Mouse (Mus musculus) midbrain, embryonic 12.5 days (tissue): ENCODE results near the gene Astn1. TPM values are rescaled to one million over a fixed set of nuclear protein-coding genes. Genes with fewer than 3 reads are reported as not detected.

Experiments
- ATAC-seq: fragments of 200-750 bp; cut with Nextera tagmentation; 2 replicates; pipeline ENCODE4 v1.8.0; 2017; ENCODE audit warnings: low read depth, moderate TSS enrichment, moderate library complexity; ENCODE audit not compliant: low FRiP score
- H3K27ac ChIP-seq: fragments of 300-500 bp; sonication (generic); replicated peaks from 2 replicates; pipeline ENCODE4 v1.5.1; 2016; ENCODE audit warnings: mild to moderate bottlenecking
- H3K27me3 ChIP-seq: fragments of 300-500 bp; sonication (generic); 2 replicates; pipeline ENCODE4 v1.6.1; 2016; ENCODE audit warnings: mild to moderate bottlenecking
- H3K36me3 ChIP-seq: fragments of 300-500 bp; sonication (generic); 2 replicates; pipeline ENCODE4 v1.6.1; 2016
- H3K4me1 ChIP-seq: fragments of 300-500 bp; sonication (generic); 2 replicates; pipeline ENCODE4 v1.6.1; 2016
- H3K4me2 ChIP-seq: fragments of 300-500 bp; sonication (generic); replicated peaks from 2 replicates; pipeline ENCODE4 v1.6.1; 2016; ENCODE audit warnings: mild to moderate bottlenecking, moderate library complexity
- H3K4me3 ChIP-seq: fragments of 300-500 bp; sonication (generic); 2 replicates; pipeline ENCODE4 v1.5.1; 2016; ENCODE audit warnings: mild to moderate bottlenecking
- H3K9ac ChIP-seq: fragments of 300-500 bp; sonication (generic); replicated peaks from 2 replicates; pipeline ENCODE4 v1.6.1; 2016; ENCODE audit warnings: mild to moderate bottlenecking, moderate library complexity
- H3K9me3 ChIP-seq: fragments of 300-500 bp; sonication (generic); 2 replicates; pipeline ENCODE4 v1.6.1; 2016; ENCODE audit warnings: mild to moderate bottlenecking
- WGBS: fragments of 180-500 bp; shearing (Covaris S2); methylation state at CpG from one replicate; pipeline ENCODE4 v1.1.7; 2016; 5-methylcytosine and 5-hydroxymethylcytosine counted together
- polyA plus RNA-seq: library from polyadenylated mRNA; unstranded; fragments of >200 nt; fragmentation: Nextera tagmentation; extraction: Ambion mirVana; gene quantifications from 2 replicates; pipeline ENCODE4 v1.2.1, GENCODE M21; 2016

The Astn1 gene
- polyA plus RNA-seq, 1 experiment from 2014 or later, result 21.0 TPM

- H3K36me3 ChIP-seq, result peaks cover 5% of the 10 kb centered on the region; the same call in 1 of the 2 replicates
- H3K9me3 ChIP-seq, result no peaks in the 10 kb centered on the region
- no peak overlapping the region for H3K27ac ChIP-seq
These were observed 279.2 kb downstream of the Astn1 start for GRCm38 (mm10) chr1:158641306-158641705.

GRCm38 (mm10) chr1:158642247-158642646 is 280.2 kb downstream of the Astn1 start:
- no peak overlapping the region for H3K4me3 ChIP-seq

More at GRCm38 (mm10) chr1:158641306-158641705, 279.2 kb downstream of the Astn1 start:
- no peak for ATAC-seq
- WGBS, result 91% methylated on average over 2 of the region's 2 CpGs
- H3K27me3 ChIP-seq, result no peaks in the 10 kb centered on the region
- no peak overlapping the region for H3K4me2 ChIP-seq
- H3K4me3 ChIP-seq, result no peak overlapping the region
- no peaks in the 10 kb centered on the region for H3K4me1 ChIP-seq
- no peak overlapping the region for H3K9ac ChIP-seq

DNA sequence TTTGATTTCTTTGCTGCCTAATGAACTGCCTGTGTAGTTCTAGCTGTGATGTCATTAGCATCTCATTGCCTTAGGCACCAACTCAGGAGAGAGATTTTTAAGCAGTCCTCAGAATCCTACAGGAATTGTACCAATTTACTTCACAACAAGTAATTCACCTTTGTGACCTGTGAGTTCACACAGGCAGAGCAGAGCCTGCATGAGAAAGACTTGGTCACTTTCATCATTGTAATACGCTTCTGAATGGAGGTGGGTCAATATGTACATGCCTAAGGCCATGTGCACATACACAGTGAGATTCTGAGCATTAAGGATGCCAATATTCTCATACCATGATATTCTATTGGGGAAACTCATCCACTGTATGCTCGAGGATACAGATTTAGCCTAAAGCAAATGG is 290.7 kb downstream of the Astn1 start:
- H3K9me3 ChIP-seq, result no peaks in the 10 kb centered on the region
- peak; percentile 60; the same call in 1 of the 2 replicates for ATAC-seq
- H3K27me3 ChIP-seq, result no peaks in the 10 kb centered on the region
- H3K4me2 ChIP-seq, result no peak overlapping the region
- H3K27ac ChIP-seq, result no peak overlapping the region
- H3K4me1 ChIP-seq, result peaks cover 5% of the 10 kb centered on the region; the same call in 1 of the 2 replicates
- WGBS, result 78% methylated on average over 2 of the region's 2 CpGs
- peaks cover 8% of the 10 kb centered on the region for H3K36me3 ChIP-seq
- H3K9ac ChIP-seq, result no peak overlapping the region
- no peak overlapping the region for H3K4me3 ChIP-seq

More at GRCm38 (mm10) chr1:158642247-158642646, 280.2 kb downstream of the Astn1 start:
- H3K36me3 ChIP-seq, result peaks cover 5% of the 10 kb centered on the region; the same call in 1 of the 2 replicates
- H3K4me1 ChIP-seq, result no peaks in the 10 kb centered on the region
- H3K9ac ChIP-seq, result no peak overlapping the region
- no peaks in the 10 kb centered on the region for H3K27me3 ChIP-seq
- ATAC-seq, result no peak
- H3K4me2 ChIP-seq, result no peak overlapping the region
- no peaks in the 10 kb centered on the region for H3K9me3 ChIP-seq
- no peak overlapping the region for H3K27ac ChIP-seq

DNA sequence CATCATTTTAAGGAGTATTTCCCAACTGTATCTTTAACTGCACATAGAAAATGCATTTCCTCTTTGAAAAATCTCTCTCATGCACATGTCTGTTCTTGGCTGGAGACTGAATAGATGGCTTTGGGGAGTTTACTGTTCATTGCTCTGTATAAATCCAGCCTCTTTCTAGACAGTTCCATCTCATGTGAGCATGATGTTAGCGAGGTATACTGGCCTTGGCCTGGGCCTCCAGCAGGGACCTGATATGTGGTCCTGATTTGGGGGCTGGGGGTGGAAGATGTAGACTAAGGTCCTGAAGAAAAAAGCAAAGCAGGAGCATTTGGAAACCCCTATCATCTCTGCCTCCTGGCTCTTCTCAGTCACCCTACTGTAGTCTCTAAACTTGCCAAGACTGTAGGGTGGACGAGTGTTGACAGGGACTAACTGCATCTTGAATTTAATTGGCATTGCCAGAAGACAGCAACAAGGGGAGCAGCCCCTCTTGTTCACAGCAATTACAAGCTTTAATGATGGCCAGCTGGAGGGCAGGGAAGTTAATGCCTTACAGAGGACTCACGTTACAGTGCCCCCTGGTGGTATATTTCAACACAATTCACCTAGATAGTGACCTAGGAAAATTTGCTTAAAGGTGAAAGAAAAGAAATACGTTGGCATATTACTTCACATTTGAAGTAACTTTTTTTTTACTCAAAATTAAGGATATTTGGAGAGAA is 291.9 kb downstream of the Astn1 start:
- Histone ChIP-seq H3K4me1 (peaks cover 5% of the 10 kb centered on the region; the same call in 1 of the 2 replicates), H3K27me3 (no peaks in the 10 kb centered on the region), H3K4me3 (no peak overlapping the region), H3K9me3 (no peaks in the 10 kb centered on the region), H3K9ac (no peak overlapping the region), H3K4me2 (no peak overlapping the region), H3K27ac (no peak overlapping the region), H3K36me3 (peaks cover 20% of the 10 kb centered on the region)
- peak; percentile 65 for ATAC-seq
- WGBS, result 31% methylated on average over 4 of the region's 4 CpGs

GRCm38 (mm10) chr1:158654571-158655205 is 292.6 kb downstream of the Astn1 start:
- H3K4me3 ChIP-seq, result no peak overlapping the region
- H3K36me3 ChIP-seq, result peaks cover 26% of the 10 kb centered on the region
- no peaks in the 10 kb centered on the region for H3K9me3 ChIP-seq
- H3K27ac ChIP-seq, result no peak overlapping the region
- H3K9ac ChIP-seq, result no peak overlapping the region
- 45% methylated on average over 3 of the region's 3 CpGs for WGBS
- no peaks in the 10 kb centered on the region for H3K27me3 ChIP-seq
- H3K4me1 ChIP-seq, result peaks cover 5% of the 10 kb centered on the region; the same call in 1 of the 2 replicates
- H3K4me2 ChIP-seq, result no peak overlapping the region
- peak; percentile 76 for ATAC-seq

DNA sequence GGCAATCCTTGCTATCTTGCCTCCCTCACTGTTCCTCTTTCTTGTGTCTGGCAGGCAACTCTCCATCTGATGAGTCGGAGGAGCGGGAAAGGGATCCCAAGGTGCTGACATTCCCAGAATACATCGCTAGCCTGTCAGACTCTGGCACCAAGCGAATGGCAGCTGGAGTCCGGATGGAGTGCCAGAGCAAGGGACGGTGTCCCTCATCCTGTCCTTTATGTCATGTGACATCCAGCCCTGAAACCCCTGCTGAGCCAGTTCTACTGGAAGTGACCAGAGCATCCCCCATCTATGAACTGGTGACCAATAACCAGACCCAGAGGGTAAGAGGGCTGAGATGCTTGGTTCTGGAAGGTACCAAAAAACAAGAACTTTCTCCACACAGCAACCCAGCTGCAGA is 294.9 kb downstream of the Astn1 start:
- Histone ChIP-seq H3K9me3 (no peaks in the 10 kb centered on the region), H3K36me3 (peaks cover 27% of the 10 kb centered on the region), H3K4me3 (no peak overlapping the region), H3K4me1 (peaks cover 5% of the 10 kb centered on the region; the same call in 1 of the 2 replicates), H3K9ac (no peak overlapping the region), H3K4me2 (no peak overlapping the region), H3K27me3 (no peaks in the 10 kb centered on the region), H3K27ac (no peak overlapping the region)
- 90% methylated on average over 6 of the region's 6 CpGs for WGBS
- no peak for ATAC-seq

DNA sequence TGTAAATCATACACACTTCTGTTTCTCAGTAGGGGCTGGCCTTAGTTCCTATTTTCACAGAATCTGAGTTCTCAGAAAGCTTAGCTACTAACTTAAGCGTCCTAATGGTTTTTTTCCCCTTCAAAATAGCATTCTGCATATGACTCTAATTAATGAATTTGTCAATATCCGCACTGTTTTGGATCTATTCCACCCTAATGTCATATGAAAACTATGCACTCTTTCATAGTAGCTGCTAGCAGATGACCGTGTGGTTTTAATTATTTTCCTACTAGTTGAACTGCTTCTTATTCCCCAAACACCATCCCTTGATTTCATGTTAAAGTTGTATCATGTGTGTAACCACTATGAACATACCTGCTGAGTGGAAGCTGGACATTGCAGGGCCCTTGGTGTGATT is 303.9 kb downstream of the Astn1 start:
- Histone ChIP-seq H3K4me1 (no peaks in the 10 kb centered on the region), H3K27me3 (no peaks in the 10 kb centered on the region), H3K4me3 (no peak overlapping the region), H3K9me3 (no peaks in the 10 kb centered on the region), H3K36me3 (peaks cover 32% of the 10 kb centered on the region), H3K9ac (no peak overlapping the region), H3K4me2 (no peak overlapping the region), H3K27ac (no peak overlapping the region)
- ATAC-seq, result no peak
- 84% methylated on average over 3 of the region's 3 CpGs for WGBS

GRCm38 (mm10) chr1:158669971-158670592 is 308.0 kb downstream of the Astn1 start:
- peak; percentile 78; the same call in 1 of the 2 replicates for ATAC-seq
- H3K4me2 ChIP-seq, result no peak overlapping the region
- H3K27ac ChIP-seq, result no peak overlapping the region
- H3K4me1 ChIP-seq, result no peaks in the 10 kb centered on the region
- no peak overlapping the region for H3K4me3 ChIP-seq
- no peaks in the 10 kb centered on the region for H3K9me3 ChIP-seq
- no peak overlapping the region for H3K9ac ChIP-seq
- peaks cover 35% of the 10 kb centered on the region for H3K36me3 ChIP-seq
- WGBS, result 44% methylated on average over 3 of the region's 3 CpGs
- H3K27me3 ChIP-seq, result no peaks in the 10 kb centered on the region

GRCm38 (mm10) chr1:158687726-158688125 is 325.7 kb downstream of the Astn1 start:
- ATAC-seq, result no peak
- Histone ChIP-seq H3K4me2 (no peak overlapping the region), H3K27ac (no peak overlapping the region), H3K36me3 (peaks cover 52% of the 10 kb centered on the region), H3K27me3 (no peaks in the 10 kb centered on the region), H3K9me3 (no peaks in the 10 kb centered on the region), H3K4me3 (no peak overlapping the region), H3K9ac (no peak overlapping the region), H3K4me1 (no peaks in the 10 kb centered on the region)
- 77% methylated on average over 1 of the region's 1 CpGs for WGBS

DNA sequence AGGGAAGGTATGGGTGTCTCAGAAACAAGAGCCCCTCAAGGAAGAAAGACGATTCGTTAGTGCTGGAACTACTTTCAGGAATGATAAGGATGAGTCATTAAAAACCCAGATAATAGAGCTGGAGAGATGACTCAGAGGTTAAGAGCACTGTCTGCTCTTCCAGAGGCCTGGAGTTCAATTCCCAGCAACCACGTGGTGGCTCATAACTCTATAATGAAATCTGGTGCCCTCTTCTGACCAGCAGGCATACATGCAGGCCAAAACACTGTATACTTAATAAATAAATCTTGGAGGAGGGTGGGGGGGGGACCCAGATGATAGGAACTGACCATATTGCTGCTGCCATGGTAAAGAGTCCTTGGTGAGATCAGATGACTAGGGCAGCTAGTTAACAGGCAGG is 335.4 kb downstream of the Astn1 start:
- H3K9me3 ChIP-seq, result no peaks in the 10 kb centered on the region
- H3K4me2 ChIP-seq, result no peak overlapping the region
- no peaks in the 10 kb centered on the region for H3K4me1 ChIP-seq
- no peaks in the 10 kb centered on the region for H3K36me3 ChIP-seq
- H3K27me3 ChIP-seq, result no peaks in the 10 kb centered on the region
- H3K27ac ChIP-seq, result no peak overlapping the region
- ATAC-seq, result no peak
- no peak overlapping the region for H3K9ac ChIP-seq
- WGBS, result 71% methylated on average over 3 of the region's 3 CpGs
- H3K4me3 ChIP-seq, result no peak overlapping the region

DNA sequence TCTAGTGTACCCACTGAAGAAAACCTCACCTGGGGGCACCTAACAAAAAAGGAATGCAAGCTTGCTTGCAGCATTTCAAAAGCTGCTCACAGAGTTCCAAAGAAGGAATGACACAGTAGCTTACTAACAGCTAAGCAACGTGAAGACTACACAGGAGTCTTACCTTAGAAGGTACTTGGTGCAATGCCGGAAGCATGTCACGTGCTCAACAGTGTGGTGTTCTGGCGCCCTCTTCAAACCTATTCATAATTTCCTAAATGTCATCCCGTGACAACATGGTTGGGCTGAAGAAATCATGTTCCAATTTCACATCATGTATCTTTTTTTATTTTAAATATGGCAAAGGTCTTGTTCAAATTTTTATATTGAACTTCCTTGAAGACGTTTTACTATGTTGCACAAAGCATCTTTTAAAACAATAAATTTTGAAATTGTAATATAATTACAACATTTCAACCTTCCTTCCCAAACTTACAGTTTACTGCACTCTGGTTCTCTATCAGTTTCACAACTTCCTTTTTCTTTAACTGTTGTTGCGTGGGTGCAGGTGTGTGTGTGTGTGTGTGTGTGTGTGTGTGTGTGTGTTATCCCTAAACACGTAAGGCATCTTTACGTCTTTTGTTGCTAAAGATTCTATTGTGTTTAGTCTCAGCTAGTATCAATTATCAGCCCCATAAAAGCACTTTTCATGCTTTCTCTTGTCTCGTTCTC is 335.9 kb downstream of the Astn1 start:
- Histone ChIP-seq H3K9me3 (no peaks in the 10 kb centered on the region), H3K9ac (no peak overlapping the region), H3K4me2 (no peak overlapping the region), H3K4me3 (no peak overlapping the region), H3K27me3 (no peaks in the 10 kb centered on the region), H3K36me3 (no peaks in the 10 kb centered on the region), H3K4me1 (no peaks in the 10 kb centered on the region), H3K27ac (no peak overlapping the region)
- no peak for ATAC-seq
- 92% methylated on average over 10 of the region's 10 CpGs for WGBS

GRCm38 (mm10) chr1:158699276-158699675 is 337.2 kb downstream of the Astn1 start:
- H3K36me3 ChIP-seq, result no peaks in the 10 kb centered on the region
- no peaks in the 10 kb centered on the region for H3K4me1 ChIP-seq
- no peak overlapping the region for H3K27ac ChIP-seq
- ATAC-seq, result no peak
- H3K9ac ChIP-seq, result no peak overlapping the region
- WGBS, result 79% methylated on average over 2 of the region's 2 CpGs
- no peak overlapping the region for H3K4me3 ChIP-seq
- H3K9me3 ChIP-seq, result no peaks in the 10 kb centered on the region
- no peak overlapping the region for H3K4me2 ChIP-seq
- no peaks in the 10 kb centered on the region for H3K27me3 ChIP-seq
